Mouse (Mus musculus) forebrain, embryonic 10.5 days (tissue): ENCODE results near the gene Sspn. TPM values are rescaled to one million over a fixed set of nuclear protein-coding genes. Genes with fewer than 3 reads are reported as not detected.

Experiments used
- DNase-seq: peaks from one replicate; pipeline ENCODE4 v3.0.0-alpha.2; 2017; ENCODE audit warnings: low spot score; ENCODE audit errors: extremely low spot score
- H3K27ac ChIP-seq: fragments of 300-500 bp; sonication (generic); 2 replicates; pipeline ENCODE4 v1.5.1; 2016; ENCODE audit warnings: mild to moderate bottlenecking
- H3K27me3 ChIP-seq: fragments of 300-500 bp; sonication (generic); 2 replicates; pipeline ENCODE4 v1.6.1; 2016; ENCODE audit warnings: mild to moderate bottlenecking; ENCODE audit not compliant: poor library complexity, severe bottlenecking
- H3K36me3 ChIP-seq: fragments of 300-500 bp; sonication (generic); replicated peaks from 2 replicates; pipeline ENCODE4 v1.6.1; 2016; ENCODE audit warnings: mild to moderate bottlenecking, moderate library complexity
- H3K4me1 ChIP-seq: fragments of 300-500 bp; sonication (generic); 2 replicates; pipeline ENCODE4 v1.6.1; 2016
- H3K4me3 ChIP-seq: fragments of 300-500 bp; sonication (generic); 2 replicates; pipeline ENCODE4 v1.5.1; 2016; ENCODE audit warnings: mild to moderate bottlenecking, moderate library complexity
- H3K9me3 ChIP-seq: fragments of 300-500 bp; sonication (generic); 2 replicates; pipeline ENCODE4 v1.6.1; 2016; ENCODE audit warnings: mild to moderate bottlenecking, moderate library complexity
- WGBS: fragments of 180-500 bp; shearing (Covaris S2); methylation state at CpG from one replicate; pipeline ENCODE4 v1.1.7; 2016; 5-methylcytosine and 5-hydroxymethylcytosine counted together
- polyA plus RNA-seq: library from polyadenylated mRNA; unstranded; fragments of >200 nt; fragmentation: Nextera tagmentation; extraction: Ambion mirVana; gene quantifications from 2 replicates; pipeline ENCODE4 v1.2.1, GENCODE M21; 2016

Gene Sspn
- polyA plus RNA-seq, 1 experiment from 2014 or later = 1.8 TPM

DNA sequence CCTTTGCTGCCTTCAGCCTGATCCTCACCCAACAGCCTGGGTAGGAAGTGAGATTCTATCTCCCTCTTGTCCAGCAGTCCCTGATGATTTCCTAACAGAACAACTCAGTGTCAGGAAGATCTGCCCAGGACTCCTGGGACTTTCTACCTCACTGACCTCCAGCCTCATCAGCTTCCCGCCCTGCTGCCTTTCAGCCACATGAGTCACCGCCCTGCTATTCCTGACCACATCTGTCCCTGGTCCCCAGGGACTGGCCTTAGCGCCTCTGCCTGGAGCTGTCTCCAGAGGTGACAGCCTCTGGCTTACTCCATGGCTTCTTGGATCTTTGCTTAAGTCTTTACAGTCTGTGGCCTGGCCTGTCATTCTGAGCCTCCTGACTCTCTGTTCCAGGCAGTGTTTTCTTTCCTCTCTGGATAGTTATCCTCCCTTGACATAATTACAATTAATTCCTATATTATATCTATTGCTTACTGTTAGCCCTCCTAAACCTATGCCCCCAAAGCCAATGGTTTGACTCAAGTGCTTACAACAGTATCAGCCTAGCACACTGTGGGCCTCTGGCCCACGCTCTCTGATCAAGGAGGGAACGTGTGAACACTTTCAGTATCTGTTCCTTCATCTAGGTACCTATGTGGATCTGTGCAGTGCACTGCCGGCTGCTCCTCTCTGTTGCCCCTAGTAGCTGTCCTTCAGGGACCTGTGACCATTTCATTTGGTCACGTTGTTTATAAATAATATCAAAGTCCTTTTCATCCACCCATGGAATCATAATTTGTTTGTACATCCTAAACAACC lies 25.1 kb upstream of the Sspn start:
- no peak for DNase-seq
- H3K9me3 ChIP-seq = no peaks in the 10 kb centered on the region
- 71% methylated on average over 7 of the region's 7 CpGs for WGBS
- no peak overlapping the region for H3K27ac ChIP-seq
- H3K36me3 ChIP-seq = no peaks in the 10 kb centered on the region
- no peaks in the 10 kb centered on the region for H3K27me3 ChIP-seq
- no peak overlapping the region for H3K4me3 ChIP-seq
- H3K4me1 ChIP-seq = peaks cover 8% of the 10 kb centered on the region

DNA sequence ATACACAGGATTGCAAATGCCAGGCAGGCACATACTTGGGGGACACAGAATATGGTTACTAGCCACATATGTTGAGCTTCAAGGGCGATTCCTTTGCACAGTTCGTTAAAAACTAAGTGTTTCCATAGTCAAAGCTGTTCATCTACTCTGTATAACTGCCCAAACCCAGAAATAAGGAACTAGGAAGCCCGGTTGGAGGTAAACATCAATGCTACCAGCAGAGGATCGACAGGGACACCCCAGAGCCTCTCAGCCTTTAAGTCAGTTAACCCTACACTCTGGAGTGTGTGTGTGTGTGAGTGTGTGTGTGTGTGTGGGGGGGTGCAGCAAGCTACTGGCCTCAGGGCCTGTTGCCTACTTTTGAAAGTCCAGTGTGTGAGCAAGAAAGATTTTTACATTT lies 21.5 kb upstream of the Sspn start:
- Histone ChIP-seq H3K4me3 (no peak overlapping the region), H3K27me3 (0 out of 2 replicates have a peak, but pooled peaks cover 2% of the 10 kb centered on the region), H3K36me3 (no peaks in the 10 kb centered on the region), H3K27ac (no peak overlapping the region), H3K4me1 (peaks cover 15% of the 10 kb centered on the region), H3K9me3 (no peaks in the 10 kb centered on the region)
- WGBS = 83% methylated on average over 4 of the region's 4 CpGs
- no peak for DNase-seq

DNA sequence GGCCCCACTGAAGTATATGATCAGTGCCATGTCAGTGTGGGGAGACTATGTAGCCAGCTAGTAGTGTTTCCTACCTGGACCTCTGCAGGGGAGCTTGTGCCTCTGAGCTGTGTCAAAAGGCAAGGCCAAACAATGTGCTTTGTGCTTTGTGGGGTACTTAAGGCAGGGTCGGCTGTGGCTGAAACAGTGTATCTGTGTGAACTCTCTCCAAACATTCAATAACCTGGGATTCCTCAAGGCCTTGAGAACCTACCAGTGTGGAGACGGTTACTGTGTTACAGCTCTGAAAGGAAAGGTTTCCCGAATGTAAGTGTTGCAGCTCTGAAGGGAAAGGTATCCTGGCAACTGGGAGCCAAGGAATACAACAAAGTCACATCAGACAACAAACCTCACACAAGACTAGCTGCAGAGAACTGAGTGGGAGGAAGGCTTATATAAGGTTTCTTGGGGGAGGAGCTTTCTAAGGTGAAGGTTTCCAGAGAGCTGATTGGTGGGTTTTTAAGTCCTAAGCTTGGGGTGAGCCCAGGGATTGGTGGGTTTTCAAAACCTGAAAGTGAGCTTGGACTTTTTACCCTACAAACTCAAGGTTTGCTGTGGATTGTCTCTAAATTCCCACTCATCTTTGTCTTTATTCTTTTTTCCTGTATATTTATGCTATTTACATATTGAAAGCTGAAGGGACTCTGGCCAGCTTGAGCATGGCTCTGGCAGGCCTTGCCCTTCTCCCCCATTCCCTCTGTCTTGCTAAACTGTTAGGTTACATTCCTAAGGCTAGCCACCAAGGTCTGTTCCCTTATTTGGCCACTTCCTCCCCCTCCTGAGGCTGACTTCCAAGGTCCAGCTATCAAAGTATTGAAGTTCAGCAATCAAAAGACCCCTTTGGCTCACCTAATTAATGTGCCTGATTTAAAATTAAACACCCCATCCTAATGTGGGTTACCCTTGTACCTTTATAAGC lies 20.7 kb upstream of the Sspn start:
- H3K27me3 ChIP-seq = 0 out of 2 replicates have a peak, but pooled peaks cover 6% of the 10 kb centered on the region
- 71% methylated on average over 3 of the region's 3 CpGs for whole genome bisulfite sequencing
- no peak overlapping the region for H3K27ac ChIP-seq
- H3K4me3 ChIP-seq = no peak overlapping the region
- H3K9me3 ChIP-seq = no peaks in the 10 kb centered on the region
- no peak for DNase-seq
- H3K4me1 ChIP-seq = peaks cover 18% of the 10 kb centered on the region
- no peaks in the 10 kb centered on the region for H3K36me3 ChIP-seq

DNA sequence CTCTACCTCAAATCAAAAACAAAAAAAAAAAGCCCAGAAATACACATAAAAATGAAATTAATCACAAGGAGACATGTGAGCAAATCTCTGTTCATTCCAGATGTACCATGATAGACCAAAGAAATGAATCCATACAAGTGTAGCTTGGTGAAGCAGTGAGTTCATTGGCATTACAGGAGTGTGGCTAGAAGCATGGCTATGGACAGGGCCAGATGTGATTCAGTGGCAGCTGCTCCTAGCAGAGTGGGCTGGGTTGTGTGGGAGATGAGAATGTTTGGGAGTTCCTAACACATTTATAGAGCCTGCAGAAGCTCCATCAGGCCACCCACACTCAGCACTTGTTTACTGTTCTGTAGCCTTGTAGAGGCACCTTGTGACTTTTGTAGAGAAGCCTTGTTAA lies 19.2 kb upstream of the Sspn start:
- H3K36me3 ChIP-seq = no peaks in the 10 kb centered on the region
- peaks cover 25% of the 10 kb centered on the region for H3K4me1 ChIP-seq
- 0 out of 2 replicates have a peak, but pooled peaks cover 6% of the 10 kb centered on the region for H3K27me3 ChIP-seq
- no peak for DNase-seq
- no peak overlapping the region for H3K27ac ChIP-seq
- H3K4me3 ChIP-seq = no peak overlapping the region
- no peaks in the 10 kb centered on the region for H3K9me3 ChIP-seq

DNA sequence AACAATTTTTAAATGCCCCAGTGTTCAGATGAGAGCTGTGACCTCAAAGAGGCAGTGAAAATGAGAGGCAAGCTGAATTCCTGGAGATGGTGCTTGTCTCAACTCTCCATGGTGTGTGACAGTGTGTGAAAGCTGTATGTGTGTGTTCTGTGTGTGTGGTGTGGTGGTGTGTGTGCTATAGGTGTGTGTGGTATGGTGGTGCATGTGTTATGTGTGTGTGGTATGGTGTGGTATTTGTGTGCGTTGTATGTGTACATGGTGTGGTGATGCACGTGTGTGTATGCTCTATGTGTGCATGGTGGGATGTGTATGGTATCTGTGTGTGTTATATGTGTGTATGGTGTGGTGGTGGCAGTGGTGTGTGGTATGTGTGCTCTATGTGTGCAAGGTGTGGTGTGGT lies 16.0 kb upstream of the Sspn start:
- 98% methylated on average over 2 of the region's 2 CpGs for WGBS
- Histone ChIP-seq H3K4me3 (no peak overlapping the region), H3K4me1 (peaks cover 24% of the 10 kb centered on the region), H3K27me3 (0 out of 2 replicates have a peak, but pooled peaks cover 6% of the 10 kb centered on the region), H3K9me3 (no peaks in the 10 kb centered on the region), H3K36me3 (no peaks in the 10 kb centered on the region), H3K27ac (no peak overlapping the region)
- DNase-seq = no peak

DNA sequence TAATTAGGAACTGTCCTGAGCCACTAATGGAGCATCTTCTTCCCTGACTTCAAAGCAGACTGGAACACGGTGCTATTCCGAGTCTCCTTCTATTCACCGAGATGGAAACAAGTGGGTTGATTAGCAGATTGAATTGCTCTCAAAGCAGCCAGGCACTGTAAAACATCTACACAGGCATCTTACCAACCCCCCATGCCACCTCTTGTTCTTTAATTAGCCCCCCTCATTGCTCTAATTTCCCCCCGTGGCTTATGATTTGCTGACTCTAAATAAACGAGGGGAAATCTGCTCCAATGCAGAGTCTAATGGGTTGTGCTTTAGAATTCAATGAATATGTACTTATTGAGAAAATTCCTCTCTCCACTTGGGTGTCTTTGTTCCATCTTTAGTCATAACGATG lies 15.0 kb upstream of the Sspn start:
- 47% methylated on average over 6 of the region's 6 CpGs for WGBS
- no peak for DNase-seq
- Histone ChIP-seq H3K9me3 (no peaks in the 10 kb centered on the region), H3K4me1 (peaks cover 16% of the 10 kb centered on the region), H3K36me3 (no peaks in the 10 kb centered on the region), H3K27ac (no peak overlapping the region), H3K4me3 (no peak overlapping the region), H3K27me3 (0 out of 2 replicates have a peak, but pooled peaks cover 6% of the 10 kb centered on the region)

DNA sequence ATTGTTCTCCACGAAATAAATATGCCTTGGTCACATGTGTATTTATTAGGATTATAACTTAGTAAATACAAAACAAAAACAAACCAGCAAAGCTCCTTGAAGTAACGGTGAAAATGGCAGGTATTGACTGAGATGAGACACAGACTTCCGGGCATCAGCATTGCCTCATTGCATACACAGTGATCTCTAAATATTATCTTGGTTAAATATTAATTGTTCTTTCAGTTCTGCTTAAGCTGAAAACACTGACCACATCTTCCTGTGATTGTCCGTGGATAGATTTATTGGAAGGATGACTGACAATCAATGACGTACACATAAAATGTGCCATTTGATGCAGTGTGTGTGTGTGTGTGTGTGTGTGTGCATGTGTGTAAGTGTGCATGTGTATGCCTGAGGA lies 13.2 kb upstream of the Sspn start:
- Histone ChIP-seq H3K27me3 (0 out of 2 replicates have a peak, but pooled peaks cover 6% of the 10 kb centered on the region), H3K27ac (no peak overlapping the region), H3K4me1 (peaks cover 11% of the 10 kb centered on the region), H3K36me3 (no peaks in the 10 kb centered on the region), H3K9me3 (no peaks in the 10 kb centered on the region), H3K4me3 (no peak overlapping the region)
- WGBS = 90% methylated on average over 5 of the region's 5 CpGs
- DNase-seq = no peak

DNA sequence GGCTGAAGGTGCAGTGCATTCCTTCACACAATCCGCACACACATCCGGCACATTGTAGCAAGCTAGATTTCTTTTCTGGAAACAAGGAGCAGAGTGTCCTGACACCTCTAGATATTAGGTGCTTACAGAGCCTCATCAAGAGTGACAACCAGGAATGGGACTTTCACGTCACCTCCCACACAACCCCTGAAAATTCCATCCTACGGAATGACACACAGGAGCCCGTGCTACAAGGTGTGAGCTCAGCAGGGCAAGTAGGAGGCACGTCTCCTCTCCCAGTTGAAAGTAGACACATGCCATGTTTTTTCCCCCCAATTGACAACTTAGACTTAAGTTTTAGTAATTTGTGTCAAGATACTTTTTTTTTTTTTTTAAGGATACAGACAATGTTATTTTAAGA lies 7.8 kb upstream of the Sspn start:
- Histone ChIP-seq H3K9me3 (no peaks in the 10 kb centered on the region), H3K36me3 (no peaks in the 10 kb centered on the region), H3K27ac (no peak overlapping the region), H3K4me3 (no peak overlapping the region), H3K4me1 (no peaks in the 10 kb centered on the region), H3K27me3 (no peaks in the 10 kb centered on the region)
- WGBS = 85% methylated on average over 6 of the region's 6 CpGs
- DNase-seq = no peak

DNA sequence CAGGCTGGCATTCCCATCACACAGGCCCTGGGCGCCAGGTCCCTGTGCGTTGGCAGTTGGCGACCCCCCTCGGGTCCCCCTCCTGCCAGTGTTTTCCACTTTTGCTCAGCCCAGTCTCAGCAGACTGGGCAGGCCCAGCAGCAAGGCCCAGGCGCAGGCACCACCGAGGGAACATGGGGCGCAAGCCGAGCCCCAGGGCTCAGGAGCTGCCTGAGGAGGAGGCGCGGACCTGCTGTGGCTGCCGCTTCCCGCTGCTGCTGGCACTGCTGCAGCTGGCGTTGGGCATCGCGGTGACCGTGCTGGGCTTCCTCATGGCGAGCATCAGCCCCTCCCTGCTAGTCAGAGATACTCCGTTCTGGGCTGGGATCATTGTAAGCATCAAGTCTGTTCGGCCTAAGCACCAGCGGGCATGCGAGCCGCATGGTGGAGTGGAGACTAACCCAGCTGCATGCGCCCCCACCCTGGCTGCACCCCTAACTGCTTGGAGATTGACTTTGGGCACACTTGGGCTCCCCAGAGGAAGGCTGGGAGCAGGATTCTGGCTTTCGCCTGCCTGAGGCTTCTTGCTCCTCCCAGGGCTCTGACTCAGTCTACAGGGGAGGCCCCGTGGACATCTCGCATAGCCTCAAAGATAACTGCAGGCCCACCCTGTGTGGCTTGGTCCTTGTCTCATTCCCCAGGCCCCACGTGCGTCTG lies 2.7 kb downstream of the Sspn start:
- Histone ChIP-seq H3K27ac (peak overlapping the region; percentile 92), H3K27me3 (no peaks in the 10 kb centered on the region), H3K36me3 (no peaks in the 10 kb centered on the region), H3K9me3 (no peaks in the 10 kb centered on the region), H3K4me1 (peaks cover 23% of the 10 kb centered on the region), H3K4me3 (peak overlapping the region; percentile 54)
- WGBS = 14% methylated on average over 28 of the region's 28 CpGs
- DNase-seq = peak; percentile 60

DNA sequence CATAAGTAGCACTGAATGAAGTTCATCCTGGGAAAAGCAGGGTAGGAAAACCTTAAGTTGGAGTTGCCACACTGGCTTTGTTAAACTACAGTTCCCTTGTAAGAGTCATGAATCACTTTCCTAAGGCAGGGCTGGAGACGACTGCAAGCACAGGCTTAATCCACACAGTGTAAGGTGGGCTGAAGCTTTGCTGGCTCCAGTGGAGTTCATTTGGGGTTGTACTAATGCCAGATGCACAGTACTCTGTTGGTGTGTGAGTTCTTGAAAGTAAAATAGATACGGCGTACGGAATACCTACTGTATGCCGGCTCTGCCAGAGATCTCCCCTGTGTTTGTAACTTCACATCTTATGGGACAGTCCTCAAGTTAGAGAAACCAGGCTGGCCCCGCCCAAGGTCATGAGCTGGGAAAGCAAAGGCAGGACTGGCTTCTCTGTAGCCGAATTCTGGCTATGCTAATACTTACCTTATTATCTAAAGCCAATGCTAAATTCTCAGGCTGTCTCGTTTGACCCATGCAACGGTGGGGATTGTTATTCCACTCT lies 3.3 kb downstream of the Sspn start:
- Histone ChIP-seq H3K27ac (peak overlapping the region; percentile 92), H3K36me3 (no peaks in the 10 kb centered on the region), H3K27me3 (no peaks in the 10 kb centered on the region), H3K4me3 (peak overlapping the region; percentile 54), H3K4me1 (peaks cover 23% of the 10 kb centered on the region), H3K9me3 (no peaks in the 10 kb centered on the region)
- DNase-seq = no peak
- 82% methylated on average over 9 of the region's 9 CpGs for WGBS

DNA sequence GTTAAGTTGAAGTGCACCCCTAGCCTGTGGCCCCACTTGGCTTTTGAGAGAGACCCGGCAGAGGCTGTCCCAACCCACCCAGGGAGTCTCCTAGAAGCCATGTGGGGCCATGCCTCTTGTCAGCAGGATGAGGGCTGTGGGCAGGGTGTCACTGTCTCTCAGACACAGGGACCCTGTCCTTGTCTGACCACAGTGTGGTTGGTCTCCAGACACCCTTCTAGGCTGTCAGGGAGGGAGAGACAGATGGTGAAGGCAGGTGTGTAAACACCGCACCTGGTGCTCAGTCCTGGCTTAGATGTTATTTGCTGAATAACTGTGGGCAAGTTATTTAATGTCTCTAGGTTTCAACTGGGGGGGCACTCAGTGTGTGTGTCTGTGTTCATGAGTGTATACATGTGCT lies 4.5 kb downstream of the Sspn start:
- no peaks in the 10 kb centered on the region for H3K9me3 ChIP-seq
- peaks cover 23% of the 10 kb centered on the region for H3K4me1 ChIP-seq
- WGBS = 86% methylated on average over 2 of the region's 2 CpGs
- H3K27me3 ChIP-seq = no peaks in the 10 kb centered on the region
- no peak overlapping the region for H3K4me3 ChIP-seq
- DNase-seq = no peak
- no peak overlapping the region for H3K27ac ChIP-seq
- no peaks in the 10 kb centered on the region for H3K36me3 ChIP-seq

DNA sequence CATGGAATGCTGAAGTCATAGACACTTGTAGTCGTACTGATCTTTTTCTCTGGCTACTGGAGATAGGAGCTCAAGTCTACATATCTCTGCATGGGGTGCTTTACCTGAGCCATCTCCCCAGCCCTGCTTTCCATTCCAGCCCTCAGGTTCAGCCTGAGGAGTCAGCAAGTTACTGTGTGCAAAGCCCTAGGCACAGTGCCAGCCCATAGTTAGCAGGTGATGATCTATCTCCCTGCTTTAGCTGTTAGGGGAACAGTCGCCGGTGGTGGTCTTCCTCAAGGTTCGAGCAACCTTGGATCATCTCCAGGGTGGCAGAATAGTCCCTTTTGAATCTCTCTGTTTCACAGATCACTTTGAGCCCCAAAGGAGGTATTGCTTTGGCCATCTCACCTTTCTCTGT lies 5.1 kb downstream of the Sspn start:
- Histone ChIP-seq H3K27ac (no peak overlapping the region), H3K4me1 (peaks cover 23% of the 10 kb centered on the region), H3K4me3 (no peak overlapping the region), H3K36me3 (no peaks in the 10 kb centered on the region), H3K27me3 (no peaks in the 10 kb centered on the region), H3K9me3 (no peaks in the 10 kb centered on the region)
- no peak for DNase-seq
- 95% methylated on average over 4 of the region's 4 CpGs for WGBS
